Mouse (Mus musculus) heart, adult 2 months (tissue): Measurements from ENCODE around the gene Gphn.

Experiments
- CTCF ChIP-seq: fragments of 200-600 bp; IDR thresholded peaks from 2 replicates; pipeline ENCODE4 v1.8.1; 2022; ENCODE audit warnings: antibody characterized with exemption, mild to moderate bottlenecking, moderate library complexity
- POLR2A ChIP-seq: fragments of 200-500 bp; IDR thresholded peaks from 2 replicates; pipeline ENCODE4 v1.6.1; 2011; ENCODE audit warnings: mild to moderate bottlenecking, low read depth, low read length, control low read depth; ENCODE audit not compliant: insufficient read depth

- no peak for TF ChIP-seq POLR2A
- no peak for TF ChIP-seq CTCF
Measured at GRCm38 (mm10) chr12:78228139-78228538, 2.0 kb downstream of the Gphn start.
